Mouse (Mus musculus): ENCODE results near the gene Vps37b. TPM values are rescaled to one million over a fixed set of nuclear protein-coding genes. Genes with fewer than 3 reads are reported as not detected.

Gene Vps37b
- 43.3 and 48.2 TPM in 2 replicates for polyA plus RNA-seq (2014; fragmentation: Nextera tagmentation; extraction: Ambion mirVana)

GRCm38 (mm10) chr5:124032001-124032508 lies at the start of gene Vps37b:
TSS of gene Vps37b (minus strand) at chr5:124032270.
- no peaks in the 10 kb centered on the region for H3K27me3 ChIP-seq (ENCODE audit: control insufficient read depth, insufficient read depth, low read length)
- H3K27ac ChIP-seq (ENCODE audit: low read depth, low read length), result peak within 1 kb of the TSS; percentile 93
- H3K9ac ChIP-seq (ENCODE audit: low read depth, low read length), result peak within 1 kb of the TSS; percentile 93
- peak within 1 kb of the TSS; percentile 77 for H3K4me3 ChIP-seq (ENCODE audit: low read depth, low read length)
- peak; percentile 56; the same call in 1 of the 2 replicates for ATAC-seq (replicated peaks; ENCODE audit: insufficient number of reproducible peaks, low FRiP score, low TSS enrichment)
- H3K4me2 ChIP-seq, result peak within 1 kb of the TSS; percentile 69
- no peaks in the 10 kb centered on the region for H3K9me3 ChIP-seq (replicated peaks; ENCODE audit: control insufficient read depth, low read length)
- H3K36me3 ChIP-seq (ENCODE audit: control insufficient read depth, insufficient read depth, low read length), result no peaks in the 10 kb centered on the region
- H3K4me1 ChIP-seq (ENCODE audit: control insufficient read depth, insufficient read depth, low read length), result peaks cover 47% of the 10 kb centered on the region
- under 1% methylated on average over 52 of the region's 52 CpGs for WGBS (ENCODE audit: insufficient replicate concordance)

GRCm38 (mm10) chr5:124079880-124080279 lies 47.8 kb upstream of the Vps37b start:
- WGBS (ENCODE audit: insufficient replicate concordance), result 86% methylated on average over 17 of the region's 17 CpGs
- Histone ChIP-seq H3K4me3 (ENCODE audit: low read depth, low read length) (no peak overlapping the region), H3K9me3 (replicated peaks; ENCODE audit: control insufficient read depth, low read length) (no peaks in the 10 kb centered on the region), H3K27me3 (ENCODE audit: control insufficient read depth, insufficient read depth, low read length) (peaks cover 2% of the 10 kb centered on the region; the same call in 1 of the 2 replicates), H3K4me2 (no peak overlapping the region), H3K27ac (ENCODE audit: low read depth, low read length) (no peak overlapping the region), H3K9ac (ENCODE audit: low read depth, low read length) (0 out of 2 replicates have a peak overlapping the region, but pooled peaks have one; percentile 7), H3K36me3 (ENCODE audit: control insufficient read depth, insufficient read depth, low read length) (no peaks in the 10 kb centered on the region), H3K4me1 (ENCODE audit: control insufficient read depth, insufficient read depth, low read length) (peaks cover 23% of the 10 kb centered on the region)
- no peak for ATAC-seq (replicated peaks; ENCODE audit: insufficient number of reproducible peaks, low FRiP score, low TSS enrichment)

- Histone ChIP-seq H3K9ac (ENCODE audit: low read depth, low read length) (no peak overlapping the region), H3K36me3 (ENCODE audit: control insufficient read depth, insufficient read depth, low read length) (no peaks in the 10 kb centered on the region), H3K27me3 (ENCODE audit: control insufficient read depth, insufficient read depth, low read length) (peaks cover 2% of the 10 kb centered on the region; the same call in 1 of the 2 replicates), H3K4me2 (no peak overlapping the region), H3K27ac (ENCODE audit: low read depth, low read length) (no peak overlapping the region), H3K4me3 (ENCODE audit: low read depth, low read length) (no peak overlapping the region), H3K4me1 (ENCODE audit: control insufficient read depth, insufficient read depth, low read length) (peaks cover 25% of the 10 kb centered on the region), H3K9me3 (replicated peaks; ENCODE audit: control insufficient read depth, low read length) (no peaks in the 10 kb centered on the region)
- no peak for ATAC-seq (replicated peaks; ENCODE audit: insufficient number of reproducible peaks, low FRiP score, low TSS enrichment)
- 55% methylated on average over 9 of the region's 9 CpGs for WGBS (ENCODE audit: insufficient replicate concordance)
Measured at GRCm38 (mm10) chr5:124078794-124079416, 46.8 kb upstream of the Vps37b start.

GRCm38 (mm10) chr5:124077856-124078460 lies 45.9 kb upstream of the Vps37b start:
- peaks cover 31% of the 10 kb centered on the region for H3K4me1 ChIP-seq (ENCODE audit: control insufficient read depth, insufficient read depth, low read length)
- no peaks in the 10 kb centered on the region for H3K36me3 ChIP-seq (ENCODE audit: control insufficient read depth, insufficient read depth, low read length)
- no peaks in the 10 kb centered on the region for H3K27me3 ChIP-seq (ENCODE audit: control insufficient read depth, insufficient read depth, low read length)
- H3K4me3 ChIP-seq (ENCODE audit: low read depth, low read length), result no peak overlapping the region
- 65% methylated on average over 6 of the region's 6 CpGs for WGBS (ENCODE audit: insufficient replicate concordance)
- H3K27ac ChIP-seq (ENCODE audit: low read depth, low read length), result no peak overlapping the region
- H3K9me3 ChIP-seq (replicated peaks; ENCODE audit: control insufficient read depth, low read length), result no peaks in the 10 kb centered on the region
- no peak overlapping the region for H3K4me2 ChIP-seq
- no peak overlapping the region for H3K9ac ChIP-seq (ENCODE audit: low read depth, low read length)
- ATAC-seq (replicated peaks; ENCODE audit: insufficient number of reproducible peaks, low FRiP score, low TSS enrichment), result no peak

GRCm38 (mm10) chr5:124077241-124077640 lies 45.2 kb upstream of the Vps37b start:
- no peak overlapping the region for H3K4me3 ChIP-seq (ENCODE audit: low read depth, low read length)
- no peaks in the 10 kb centered on the region for H3K36me3 ChIP-seq (ENCODE audit: control insufficient read depth, insufficient read depth, low read length)
- ATAC-seq (replicated peaks; ENCODE audit: insufficient number of reproducible peaks, low FRiP score, low TSS enrichment), result no peak
- no peak overlapping the region for H3K9ac ChIP-seq (ENCODE audit: low read depth, low read length)
- WGBS (ENCODE audit: insufficient replicate concordance), result 76% methylated on average over 13 of the region's 13 CpGs
- H3K4me1 ChIP-seq (ENCODE audit: control insufficient read depth, insufficient read depth, low read length), result peaks cover 31% of the 10 kb centered on the region
- no peak overlapping the region for H3K27ac ChIP-seq (ENCODE audit: low read depth, low read length)
- no peaks in the 10 kb centered on the region for H3K27me3 ChIP-seq (ENCODE audit: control insufficient read depth, insufficient read depth, low read length)
- no peak overlapping the region for H3K4me2 ChIP-seq
- no peaks in the 10 kb centered on the region for H3K9me3 ChIP-seq (replicated peaks; ENCODE audit: control insufficient read depth, low read length)

- Histone ChIP-seq H3K27me3 (ENCODE audit: control insufficient read depth, insufficient read depth, low read length) (no peaks in the 10 kb centered on the region), H3K4me1 (ENCODE audit: control insufficient read depth, insufficient read depth, low read length) (peaks cover 31% of the 10 kb centered on the region), H3K9me3 (replicated peaks; ENCODE audit: control insufficient read depth, low read length) (no peaks in the 10 kb centered on the region), H3K9ac (ENCODE audit: low read depth, low read length) (0 out of 2 replicates have a peak overlapping the region, but pooled peaks have one; percentile 39), H3K4me3 (ENCODE audit: low read depth, low read length) (no peak overlapping the region), H3K27ac (ENCODE audit: low read depth, low read length) (no peak overlapping the region), H3K4me2 (no peak overlapping the region), H3K36me3 (ENCODE audit: control insufficient read depth, insufficient read depth, low read length) (no peaks in the 10 kb centered on the region)
- ATAC-seq (replicated peaks; ENCODE audit: insufficient number of reproducible peaks, low FRiP score, low TSS enrichment), result no peak
- WGBS (ENCODE audit: insufficient replicate concordance), result 46% methylated on average over 9 of the region's 9 CpGs
Measured at GRCm38 (mm10) chr5:124076559-124076958, 44.5 kb upstream of the Vps37b start.

GRCm38 (mm10) chr5:124075716-124076115 lies 43.6 kb upstream of the Vps37b start:
- H3K9me3 ChIP-seq (replicated peaks; ENCODE audit: control insufficient read depth, low read length), result no peaks in the 10 kb centered on the region
- WGBS (ENCODE audit: insufficient replicate concordance), result 61% methylated on average over 9 of the region's 9 CpGs
- ATAC-seq (replicated peaks; ENCODE audit: insufficient number of reproducible peaks, low FRiP score, low TSS enrichment), result no peak

GRCm38 (mm10) chr5:124074845-124075307 lies 42.8 kb upstream of the Vps37b start:
- no peaks in the 10 kb centered on the region for H3K9me3 ChIP-seq (replicated peaks; ENCODE audit: control insufficient read depth, low read length)
- no peak overlapping the region for H3K4me2 ChIP-seq
- peak; percentile 35; the same call in 1 of the 2 replicates for ATAC-seq (replicated peaks; ENCODE audit: insufficient number of reproducible peaks, low FRiP score, low TSS enrichment)
- H3K27ac ChIP-seq (ENCODE audit: low read depth, low read length), result 0 out of 2 replicates have a peak overlapping the region, but pooled peaks have one; percentile 10
- no peak overlapping the region for H3K4me3 ChIP-seq (ENCODE audit: low read depth, low read length)
- WGBS (ENCODE audit: insufficient replicate concordance), result 25% methylated on average over 10 of the region's 10 CpGs
- H3K27me3 ChIP-seq (ENCODE audit: control insufficient read depth, insufficient read depth, low read length), result no peaks in the 10 kb centered on the region
- peaks cover 25% of the 10 kb centered on the region for H3K4me1 ChIP-seq (ENCODE audit: control insufficient read depth, insufficient read depth, low read length)
- H3K36me3 ChIP-seq (ENCODE audit: control insufficient read depth, insufficient read depth, low read length), result no peaks in the 10 kb centered on the region
- no peak overlapping the region for H3K9ac ChIP-seq (ENCODE audit: low read depth, low read length)

More at GRCm38 (mm10) chr5:124075716-124076115, 43.6 kb upstream of the Vps37b start:
- Histone ChIP-seq H3K4me1 (ENCODE audit: control insufficient read depth, insufficient read depth, low read length) (peaks cover 30% of the 10 kb centered on the region), H3K4me2 (no peak overlapping the region), H3K9ac (ENCODE audit: low read depth, low read length) (no peak overlapping the region), H3K27me3 (ENCODE audit: control insufficient read depth, insufficient read depth, low read length) (no peaks in the 10 kb centered on the region), H3K4me3 (ENCODE audit: low read depth, low read length) (no peak overlapping the region), H3K36me3 (ENCODE audit: control insufficient read depth, insufficient read depth, low read length) (no peaks in the 10 kb centered on the region), H3K27ac (ENCODE audit: low read depth, low read length) (no peak overlapping the region)

Measured in heart, embryonic 11.5 days (tissue).